Mouse (Mus musculus): ENCODE measurements around the gene Tnfaip8l1. TPM values are rescaled to one million over a fixed set of nuclear protein-coding genes. Genes with fewer than 3 reads are reported as not detected.

Gene Tnfaip8l1
- polyA plus RNA-seq, 1 experiment = 21.6 TPM

GRCm38 (mm10) chr17:56207963-56208530 is 45.8 kb downstream of the Tnfaip8l1 start:
- peaks cover 5% of the 10 kb centered on the region; the same call in 1 of the 2 replicates for H3K4me1 ChIP-seq (replicated peaks; ENCODE audit: control insufficient read depth, insufficient read depth, low read length)
- DNase-seq = no peak
- H3K4me3 ChIP-seq (ENCODE audit: control insufficient read depth, insufficient read depth, low read length) = no peak overlapping the region
- H3K27me3 ChIP-seq (ENCODE audit: control insufficient read depth, insufficient read depth, low read length) = no peaks in the 10 kb centered on the region
- H3K36me3 ChIP-seq (ENCODE audit: control insufficient read depth, insufficient read depth, low read length) = peaks cover 51% of the 10 kb centered on the region
- H3K27ac ChIP-seq (ENCODE audit: control insufficient read depth, insufficient read depth, low read length) = no peak overlapping the region
- 98% methylated on average over 9 of the region's 9 CpGs for WGBS
- TF ChIP-seq CTCF (IDR thresholded peaks at IDR 0.05; ENCODE audit: borderline replicate concordance, control insufficient read depth, extremely low read depth, insufficient read depth, low read length, poor library complexity) (no peak), POLR2A (IDR thresholded peaks at IDR 0.05; ENCODE audit: control insufficient read depth, extremely low read depth, insufficient read depth, low read length, poor library complexity) (no peak)

- no peak overlapping the region for H3K4me3 ChIP-seq (ENCODE audit: control insufficient read depth, insufficient read depth, low read length)
- H3K27ac ChIP-seq (ENCODE audit: control insufficient read depth, insufficient read depth, low read length) = no peak overlapping the region
- peaks cover 43% of the 10 kb centered on the region for H3K36me3 ChIP-seq (ENCODE audit: control insufficient read depth, insufficient read depth, low read length)
- H3K27me3 ChIP-seq (ENCODE audit: control insufficient read depth, insufficient read depth, low read length) = no peaks in the 10 kb centered on the region
- H3K4me1 ChIP-seq (replicated peaks; ENCODE audit: control insufficient read depth, insufficient read depth, low read length) = peaks cover 8% of the 10 kb centered on the region; the same call in 1 of the 2 replicates
- 98% methylated on average over 3 of the region's 3 CpGs for WGBS
- DNase-seq = no peak
- TF ChIP-seq POLR2A (IDR thresholded peaks at IDR 0.05; ENCODE audit: control insufficient read depth, extremely low read depth, insufficient read depth, low read length, poor library complexity) = no peak
- no peak for TF ChIP-seq CTCF (IDR thresholded peaks at IDR 0.05; ENCODE audit: borderline replicate concordance, control insufficient read depth, extremely low read depth, insufficient read depth, low read length, poor library complexity)
Measured at GRCm38 (mm10) chr17:56208821-56209220, 46.5 kb downstream of the Tnfaip8l1 start.

DNA sequence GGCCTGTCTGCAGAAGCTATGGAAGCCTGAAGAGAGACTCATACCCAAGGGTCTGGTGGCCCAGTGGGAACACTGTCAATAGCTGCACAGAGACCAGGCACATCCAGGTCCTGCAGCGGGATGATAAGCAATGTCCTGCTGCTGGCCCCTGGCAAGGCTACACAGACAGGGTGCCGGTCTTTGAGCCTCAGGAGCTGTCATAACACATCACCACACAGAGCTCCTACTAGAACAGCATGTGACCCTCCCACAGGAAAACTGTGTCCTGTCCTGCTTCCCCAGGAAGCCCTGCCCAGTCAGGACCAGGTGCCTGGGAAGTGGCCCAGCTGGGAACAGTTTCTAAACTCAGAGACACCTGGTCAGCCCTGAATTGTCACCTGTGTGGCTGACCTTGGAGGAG is 48.8 kb downstream of the Tnfaip8l1 start:
- TF ChIP-seq POLR2A (IDR thresholded peaks at IDR 0.05; ENCODE audit: control insufficient read depth, extremely low read depth, insufficient read depth, low read length, poor library complexity) = no peak
- no peak for TF ChIP-seq CTCF (IDR thresholded peaks at IDR 0.05; ENCODE audit: borderline replicate concordance, control insufficient read depth, extremely low read depth, insufficient read depth, low read length, poor library complexity)
- WGBS = 98% methylated on average over 2 of the region's 2 CpGs
- H3K27me3 ChIP-seq (ENCODE audit: control insufficient read depth, insufficient read depth, low read length) = no peaks in the 10 kb centered on the region
- H3K36me3 ChIP-seq (ENCODE audit: control insufficient read depth, insufficient read depth, low read length) = peaks cover 23% of the 10 kb centered on the region
- H3K4me3 ChIP-seq (ENCODE audit: control insufficient read depth, insufficient read depth, low read length) = no peak overlapping the region
- no peak overlapping the region for H3K27ac ChIP-seq (ENCODE audit: control insufficient read depth, insufficient read depth, low read length)
- no peak for DNase-seq
- H3K4me1 ChIP-seq (replicated peaks; ENCODE audit: control insufficient read depth, insufficient read depth, low read length) = peaks cover 8% of the 10 kb centered on the region; the same call in 1 of the 2 replicates

DNA sequence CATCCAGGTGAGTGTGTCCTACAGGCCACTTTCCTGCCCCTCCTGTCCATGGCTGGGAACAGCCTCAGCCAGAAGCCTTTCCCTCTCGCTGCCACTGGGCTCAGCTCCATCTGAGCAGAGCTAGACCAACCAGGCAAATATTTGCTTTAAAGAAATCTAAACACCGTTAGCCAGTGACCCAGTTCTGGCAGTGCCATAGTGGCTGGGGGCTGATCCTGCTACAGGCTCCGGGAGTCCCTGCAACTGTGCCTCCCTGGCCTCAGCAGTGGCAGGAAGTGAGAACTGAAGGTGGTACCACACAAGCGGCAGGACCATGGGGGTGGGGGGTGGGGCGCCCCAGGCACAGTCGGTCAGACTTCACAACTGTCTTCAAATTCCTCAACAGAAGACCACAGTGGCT is 50.4 kb downstream of the Tnfaip8l1 start:
- Histone ChIP-seq H3K36me3 (ENCODE audit: control insufficient read depth, insufficient read depth, low read length) (peaks cover 16% of the 10 kb centered on the region), H3K27me3 (ENCODE audit: control insufficient read depth, insufficient read depth, low read length) (no peaks in the 10 kb centered on the region), H3K27ac (ENCODE audit: control insufficient read depth, insufficient read depth, low read length) (no peak overlapping the region), H3K4me1 (replicated peaks; ENCODE audit: control insufficient read depth, insufficient read depth, low read length) (peaks cover 14% of the 10 kb centered on the region), H3K4me3 (ENCODE audit: control insufficient read depth, insufficient read depth, low read length) (no peak overlapping the region)
- no peak for DNase-seq
- no peak for TF ChIP-seq CTCF (IDR thresholded peaks at IDR 0.05; ENCODE audit: borderline replicate concordance, control insufficient read depth, extremely low read depth, insufficient read depth, low read length, poor library complexity)
- no peak for TF ChIP-seq POLR2A (IDR thresholded peaks at IDR 0.05; ENCODE audit: control insufficient read depth, extremely low read depth, insufficient read depth, low read length, poor library complexity)
- 14% methylated on average over 6 of the region's 6 CpGs for WGBS

DNA sequence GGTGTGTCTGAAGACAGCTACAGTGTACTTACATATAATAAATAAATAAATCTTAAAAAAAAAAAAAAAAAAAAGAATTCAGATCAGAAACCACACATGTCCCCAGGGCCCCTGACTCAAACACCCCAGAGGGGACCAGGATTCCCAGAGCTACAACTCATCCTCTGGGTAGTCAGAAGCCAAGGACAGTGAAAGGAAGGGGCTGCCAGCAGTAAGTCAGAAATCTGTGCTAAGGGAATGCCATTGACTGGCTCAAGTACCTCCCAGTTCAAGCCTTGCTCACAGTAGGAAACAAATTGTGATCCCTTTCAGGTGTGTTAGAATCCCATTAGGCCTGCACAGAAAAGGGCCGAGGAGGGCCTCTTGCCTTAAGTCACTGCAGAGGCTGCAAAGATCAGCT is 52.0 kb downstream of the Tnfaip8l1 start:
- no peak overlapping the region for H3K27ac ChIP-seq (ENCODE audit: control insufficient read depth, insufficient read depth, low read length)
- no peak overlapping the region for H3K4me3 ChIP-seq (ENCODE audit: control insufficient read depth, insufficient read depth, low read length)
- no peak for TF ChIP-seq POLR2A (IDR thresholded peaks at IDR 0.05; ENCODE audit: control insufficient read depth, extremely low read depth, insufficient read depth, low read length, poor library complexity)
- TF ChIP-seq CTCF (IDR thresholded peaks at IDR 0.05; ENCODE audit: borderline replicate concordance, control insufficient read depth, extremely low read depth, insufficient read depth, low read length, poor library complexity) = no peak
- H3K27me3 ChIP-seq (ENCODE audit: control insufficient read depth, insufficient read depth, low read length) = no peaks in the 10 kb centered on the region
- WGBS = 100% methylated on average over 1 of the region's 1 CpGs
- no peak for DNase-seq
- H3K36me3 ChIP-seq (ENCODE audit: control insufficient read depth, insufficient read depth, low read length) = peaks cover 16% of the 10 kb centered on the region
- peaks cover 24% of the 10 kb centered on the region for H3K4me1 ChIP-seq (replicated peaks; ENCODE audit: control insufficient read depth, insufficient read depth, low read length)

DNA sequence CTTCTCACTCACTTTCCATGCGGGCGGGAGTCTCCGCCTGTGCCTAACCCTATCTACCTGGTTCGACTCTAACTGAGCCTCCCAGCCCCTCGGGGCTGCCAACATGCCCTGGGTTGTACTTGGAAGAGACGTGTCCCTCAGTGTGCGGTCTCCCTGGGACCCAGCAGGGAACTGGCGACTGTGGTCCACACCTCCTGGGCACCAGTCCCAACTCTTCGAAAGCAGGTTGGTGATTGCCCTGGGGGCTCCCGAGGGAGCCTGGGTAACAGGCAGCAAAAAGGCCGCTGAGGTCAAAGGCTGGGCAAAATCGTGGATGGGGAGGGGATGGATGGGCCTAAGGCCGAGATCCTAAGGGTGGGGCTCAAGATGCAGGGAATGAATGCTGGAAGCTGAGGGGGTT is 55.4 kb downstream of the Tnfaip8l1 start:
- no peak for DNase-seq
- WGBS = 90% methylated on average over 13 of the region's 13 CpGs
- no peak for TF ChIP-seq CTCF (IDR thresholded peaks at IDR 0.05; ENCODE audit: borderline replicate concordance, control insufficient read depth, extremely low read depth, insufficient read depth, low read length, poor library complexity)
- TF ChIP-seq POLR2A (IDR thresholded peaks at IDR 0.05; ENCODE audit: control insufficient read depth, extremely low read depth, insufficient read depth, low read length, poor library complexity) = no peak

More for the DNA sequence above, 55.4 kb downstream of the Tnfaip8l1 start:
- no peaks in the 10 kb centered on the region for H3K27me3 ChIP-seq (ENCODE audit: control insufficient read depth, insufficient read depth, low read length)
- no peak overlapping the region for H3K27ac ChIP-seq (ENCODE audit: control insufficient read depth, insufficient read depth, low read length)
- H3K4me1 ChIP-seq (replicated peaks; ENCODE audit: control insufficient read depth, insufficient read depth, low read length) = peaks cover 24% of the 10 kb centered on the region
- H3K4me3 ChIP-seq (ENCODE audit: control insufficient read depth, insufficient read depth, low read length) = no peak overlapping the region
- H3K36me3 ChIP-seq (ENCODE audit: control insufficient read depth, insufficient read depth, low read length) = no peaks in the 10 kb centered on the region

All from thymus, adult 2 months (tissue).